Mouse (Mus musculus): ENCODE results near the gene Man1a. TPM values are rescaled to one million over a fixed set of nuclear protein-coding genes. Genes with fewer than 3 reads are reported as not detected.

Gene Man1a
- total RNA-seq (2023) = 153 TPM

GRCm38 (mm10) chr10:54076420-54076819, at the start of gene Man1a:
Man1a (minus strand) TSS chr10:54076609.

